Mouse (Mus musculus) embryonic facial prominence, embryonic 11.5 days (tissue): Measurements from ENCODE around the gene Lrrc8e. TPM values are rescaled to one million over a fixed set of nuclear protein-coding genes. Genes with fewer than 3 reads are reported as not detected.

Experiments
- ATAC-seq: fragments of 200-750 bp; cut with Nextera tagmentation; replicated peaks from 2 replicates; pipeline ENCODE4 v1.8.0; 2017; ENCODE audit warnings: low read depth; ENCODE audit not compliant: insufficient number of reproducible peaks, low FRiP score, low TSS enrichment
- DNase-seq: peaks from one replicate; pipeline ENCODE4 v3.0.0-alpha.2; 2015; ENCODE audit warnings: low spot score
- H3K27ac ChIP-seq: fragments of 300-500 bp; sonication (generic); replicated peaks from 2 replicates; pipeline ENCODE4 v1.5.1; 2014; ENCODE audit warnings: mild to moderate bottlenecking, low read depth, low read length, control low read depth
- H3K27me3 ChIP-seq: fragments of 300-500 bp; sonication (generic); 2 replicates; pipeline ENCODE4 v1.6.1; 2014; ENCODE audit warnings: mild to moderate bottlenecking, low read length, moderate library complexity, mixed read lengths; ENCODE audit not compliant: control insufficient read depth, insufficient read depth
- H3K36me3 ChIP-seq: fragments of 300-500 bp; sonication (generic); replicated peaks from 2 replicates; pipeline ENCODE4 v1.6.1; 2014; ENCODE audit warnings: low read depth, mild to moderate bottlenecking, low read length, moderate library complexity, mixed read lengths; ENCODE audit not compliant: control insufficient read depth, insufficient read depth
- H3K4me1 ChIP-seq: fragments of 300-500 bp; sonication (generic); 2 replicates; pipeline ENCODE4 v1.6.1; 2014; ENCODE audit warnings: low read length, mixed read lengths; ENCODE audit not compliant: control insufficient read depth, insufficient read depth
- H3K4me2 ChIP-seq: fragments of 300-500 bp; sonication (generic); 2 replicates; pipeline ENCODE4 v1.6.1; 2014; ENCODE audit warnings: low read depth, mild to moderate bottlenecking, control low read depth, low read length, moderate library complexity
- H3K4me3 ChIP-seq: fragments of 300-500 bp; sonication (generic); 2 replicates; pipeline ENCODE4 v1.5.1; 2014; ENCODE audit warnings: low read depth, low read length, control low read depth
- H3K9ac ChIP-seq: fragments of 300-500 bp; sonication (generic); replicated peaks from 2 replicates; pipeline ENCODE4 v1.6.1; 2014; ENCODE audit warnings: mild to moderate bottlenecking, control low read depth, low read length
- H3K9me3 ChIP-seq: fragments of 300-500 bp; sonication (generic); replicated peaks from 2 replicates; pipeline ENCODE4 v1.6.1; 2016; ENCODE audit warnings: mild to moderate bottlenecking, low read length, inconsistent platforms, mixed read lengths; ENCODE audit not compliant: control insufficient read depth
- WGBS: fragments of 180-500 bp; shearing (Covaris S2); extraction: QIAGEN DNeasy Blood & Tissue Kit; methylation state at CpG from one replicate; pipeline ENCODE4 v1.1.7; 2014; 5-methylcytosine and 5-hydroxymethylcytosine counted together
- polyA plus RNA-seq: library from polyadenylated mRNA; unstranded; fragments of >200 nt; fragmentation: Nextera tagmentation; extraction: Ambion mirVana; gene quantifications from 2 replicates; pipeline ENCODE4 v1.2.1, GENCODE M21; 2014

Lrrc8e gene
- polyA plus RNA-seq, 1 experiment from 2014 or later, result 0.32 TPM

DNA sequence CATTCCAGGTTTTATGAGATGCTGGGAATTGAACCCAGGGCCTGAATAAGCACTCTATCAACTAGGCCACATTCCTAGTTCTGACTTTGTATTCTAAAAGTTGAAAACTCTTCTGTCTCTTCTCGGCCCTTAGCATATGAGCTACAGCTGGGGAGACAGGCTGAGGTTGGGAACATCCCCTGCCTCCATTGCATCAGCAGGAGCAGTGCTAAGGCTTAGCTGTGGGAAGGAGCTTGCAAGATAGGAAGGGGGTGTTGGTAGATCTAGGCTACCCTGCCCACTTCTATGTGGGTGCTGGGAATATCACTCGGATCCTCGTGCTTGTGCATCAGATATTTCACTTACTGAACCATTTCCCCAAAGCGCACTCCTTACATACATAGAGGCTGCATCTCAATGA lies 1.3 kb downstream of the Lrrc8e start:
- Histone ChIP-seq H3K27ac (no peak overlapping the region), H3K27me3 (peaks cover 3% of the 10 kb centered on the region; the same call in 1 of the 2 replicates), H3K36me3 (no peaks in the 10 kb centered on the region), H3K4me1 (no peaks in the 10 kb centered on the region), H3K9ac (no peak overlapping the region), H3K9me3 (no peaks in the 10 kb centered on the region), H3K4me2 (no peak overlapping the region), H3K4me3 (no peak overlapping the region)
- WGBS, result 91% methylated on average over 4 of the region's 4 CpGs
- DNase-seq (no peak), ATAC-seq (no peak)

DNA sequence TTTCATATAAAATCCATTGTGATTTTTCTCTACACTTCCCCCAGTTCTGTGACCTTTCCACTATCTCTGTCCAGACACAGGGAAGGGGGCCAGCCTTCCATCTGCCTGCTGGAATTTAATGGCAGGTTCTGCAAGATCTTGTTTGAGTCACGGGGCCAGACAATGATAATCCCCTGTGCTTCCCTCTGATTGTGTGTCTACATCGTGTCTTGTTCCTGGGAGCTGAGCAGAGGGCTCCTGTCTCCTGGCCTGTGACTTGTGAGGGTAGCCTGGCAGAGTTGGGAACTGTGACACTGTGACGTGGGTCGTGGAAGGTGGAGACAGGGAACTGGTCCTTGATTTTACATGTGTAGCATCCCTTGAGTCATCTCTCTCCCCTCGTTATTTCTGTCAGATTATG lies 3.2 kb downstream of the Lrrc8e start:
- H3K9ac ChIP-seq, result no peak overlapping the region
- no peak overlapping the region for H3K27ac ChIP-seq
- H3K9me3 ChIP-seq, result no peaks in the 10 kb centered on the region
- no peak overlapping the region for H3K4me2 ChIP-seq
- H3K36me3 ChIP-seq, result no peaks in the 10 kb centered on the region
- no peaks in the 10 kb centered on the region for H3K4me1 ChIP-seq
- no peak for ATAC-seq
- 78% methylated on average over 5 of the region's 5 CpGs for WGBS
- DNase-seq, result no peak
- no peak overlapping the region for H3K4me3 ChIP-seq
- peaks cover 3% of the 10 kb centered on the region; the same call in 1 of the 2 replicates for H3K27me3 ChIP-seq

DNA sequence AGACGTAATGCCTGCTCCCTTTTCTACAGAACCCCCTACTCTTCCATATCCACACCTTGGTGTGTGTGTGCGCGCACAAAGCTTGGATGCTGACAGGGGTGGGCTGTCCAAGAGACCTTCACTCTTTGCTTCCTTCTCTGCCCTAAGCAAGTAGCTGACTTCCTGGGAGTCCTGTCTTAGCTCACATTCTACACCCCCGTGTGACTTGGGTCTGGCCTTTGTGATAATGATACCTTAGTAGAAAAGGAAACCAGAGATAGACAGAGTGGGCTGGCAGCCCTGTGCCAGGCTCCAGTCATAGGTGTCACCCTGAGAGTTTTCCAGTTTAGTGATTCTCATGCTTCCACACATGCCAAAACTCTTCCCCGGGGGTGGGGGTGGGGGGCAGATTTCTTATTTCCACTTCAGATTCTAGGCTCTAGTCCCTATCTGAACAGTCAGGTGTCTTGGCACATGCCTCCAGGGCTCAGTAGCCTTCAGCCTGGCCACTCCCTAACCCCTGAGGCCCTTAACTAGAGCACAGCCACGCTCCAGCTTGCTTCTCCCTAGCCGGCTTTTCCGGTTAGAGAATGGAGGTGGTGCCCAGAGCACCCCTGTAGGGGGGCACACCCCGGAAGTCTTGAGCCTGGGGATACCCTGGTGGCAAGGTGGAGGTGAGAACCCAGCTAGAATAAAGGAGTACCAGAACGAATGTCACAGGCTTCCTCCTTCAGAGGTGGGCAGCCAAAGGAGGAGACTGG lies 4.2 kb downstream of the Lrrc8e start:
- no peak for ATAC-seq
- no peak overlapping the region for H3K9ac ChIP-seq
- no peaks in the 10 kb centered on the region for H3K36me3 ChIP-seq
- no peak overlapping the region for H3K4me2 ChIP-seq
- no peak for DNase-seq
- H3K4me3 ChIP-seq, result no peak overlapping the region
- no peak overlapping the region for H3K27ac ChIP-seq
- H3K27me3 ChIP-seq, result peaks cover 3% of the 10 kb centered on the region; the same call in 1 of the 2 replicates
- H3K9me3 ChIP-seq, result no peaks in the 10 kb centered on the region
- H3K4me1 ChIP-seq, result no peaks in the 10 kb centered on the region
- WGBS, result 57% methylated on average over 10 of the region's 10 CpGs

DNA sequence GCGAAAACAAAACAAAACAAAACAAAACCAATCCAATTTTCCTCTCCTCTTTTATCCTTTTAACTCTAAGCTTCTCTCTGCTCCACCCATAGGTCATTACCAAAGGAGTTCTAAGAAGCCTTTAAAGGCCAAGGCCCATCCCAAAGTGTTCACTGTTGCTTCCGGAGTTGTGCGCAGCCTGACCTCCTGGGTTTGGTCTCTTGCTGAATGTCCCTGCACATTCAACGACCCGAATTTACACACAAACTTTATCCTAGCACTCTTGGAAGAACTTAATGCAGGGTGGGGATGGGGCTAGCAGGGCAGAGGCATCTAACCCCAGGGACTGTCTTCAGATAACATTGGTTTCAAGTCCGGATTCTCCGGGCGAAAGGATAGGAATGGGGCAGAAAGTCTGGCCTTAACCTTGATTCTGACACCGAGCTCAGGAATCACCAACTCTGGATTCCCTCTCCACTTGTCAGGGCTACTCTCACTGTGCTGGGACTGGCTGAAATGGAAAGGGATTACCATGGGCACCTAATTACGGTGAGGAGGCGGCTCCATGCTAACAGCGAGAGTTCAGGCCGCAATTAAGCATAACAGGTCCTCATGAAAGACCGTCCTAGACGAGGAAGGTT lies 11.3 kb downstream of the Lrrc8e start:
- ATAC-seq, result no peak; the same call in 1 of the 2 replicates
- WGBS, result 20% methylated on average over 15 of the region's 15 CpGs
- Histone ChIP-seq H3K36me3 (peaks cover under 1% of the 10 kb centered on the region), H3K9me3 (no peaks in the 10 kb centered on the region), H3K4me2 (peak overlapping the region; percentile 68), H3K4me1 (0 out of 2 replicates have a peak, but pooled peaks cover 3% of the 10 kb centered on the region), H3K27ac (peak overlapping the region; percentile 92), H3K4me3 (peak overlapping the region; percentile 57), H3K9ac (peak overlapping the region; percentile 82), H3K27me3 (no peaks in the 10 kb centered on the region)
- no peak for DNase-seq

DNA sequence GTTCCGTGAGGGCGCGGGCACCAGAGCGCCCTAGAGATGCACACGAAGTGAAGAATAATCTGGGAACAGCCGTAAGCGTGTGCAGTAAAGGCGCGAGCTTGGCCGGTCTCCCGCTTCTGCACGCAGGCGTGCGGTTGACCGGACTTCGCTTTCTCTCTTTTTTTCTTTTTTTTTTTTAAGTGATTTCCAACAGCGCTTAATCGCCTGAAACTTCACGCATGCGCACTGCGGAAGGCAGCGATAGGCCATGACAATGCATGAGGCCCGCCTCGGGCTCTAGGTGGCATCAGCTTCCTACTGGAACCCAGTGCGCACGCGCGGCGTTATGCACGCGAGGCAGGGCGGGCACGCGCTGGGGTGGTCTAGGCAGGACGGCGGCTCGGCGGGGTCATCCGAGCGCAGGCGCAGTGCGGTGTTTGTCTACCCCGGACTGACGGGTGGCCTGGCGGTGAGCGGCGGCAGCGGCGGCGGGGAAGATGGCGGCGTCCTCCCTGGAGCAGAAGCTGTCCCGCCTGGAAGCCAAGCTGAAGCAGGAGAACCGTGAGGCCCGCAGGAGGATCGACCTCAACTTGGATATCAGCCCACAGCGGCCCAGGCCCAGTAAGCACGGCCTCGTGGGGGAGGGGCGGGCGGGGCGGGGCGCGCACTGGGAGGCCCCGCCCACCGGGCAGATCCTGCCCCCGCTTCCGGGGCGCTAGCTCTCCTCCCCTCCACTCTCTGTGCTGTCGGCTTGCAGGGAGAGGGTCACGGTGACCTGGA lies 12.0 kb downstream of the Lrrc8e start, which contains the start of the genes Map2k7 and Gm49320:
Gene Map2k7, plus strand, starts transcription at position 307 of the 759 bp plus-strand sequence.
Gene Gm49320, plus strand, starts transcription at position 432 of the 759 bp plus-strand sequence.
- Histone ChIP-seq H3K9me3 (no peaks in the 10 kb centered on the region), H3K27me3 (no peaks in the 10 kb centered on the region), H3K36me3 (peaks cover 4% of the 10 kb centered on the region), H3K9ac (peak within 1 kb of the TSS; percentile 82), H3K4me2 (peak within 1 kb of the TSS; percentile 68), H3K4me1 (0 out of 2 replicates have a peak, but pooled peaks cover 3% of the 10 kb centered on the region), H3K27ac (peak within 1 kb of the TSS; percentile 92), H3K4me3 (peak within 1 kb of the TSS; percentile 57)
- WGBS, result under 1% methylated on average over 71 of the region's 71 CpGs
- ATAC-seq (peak; percentile 94), DNase-seq (peak; percentile 100)

DNA sequence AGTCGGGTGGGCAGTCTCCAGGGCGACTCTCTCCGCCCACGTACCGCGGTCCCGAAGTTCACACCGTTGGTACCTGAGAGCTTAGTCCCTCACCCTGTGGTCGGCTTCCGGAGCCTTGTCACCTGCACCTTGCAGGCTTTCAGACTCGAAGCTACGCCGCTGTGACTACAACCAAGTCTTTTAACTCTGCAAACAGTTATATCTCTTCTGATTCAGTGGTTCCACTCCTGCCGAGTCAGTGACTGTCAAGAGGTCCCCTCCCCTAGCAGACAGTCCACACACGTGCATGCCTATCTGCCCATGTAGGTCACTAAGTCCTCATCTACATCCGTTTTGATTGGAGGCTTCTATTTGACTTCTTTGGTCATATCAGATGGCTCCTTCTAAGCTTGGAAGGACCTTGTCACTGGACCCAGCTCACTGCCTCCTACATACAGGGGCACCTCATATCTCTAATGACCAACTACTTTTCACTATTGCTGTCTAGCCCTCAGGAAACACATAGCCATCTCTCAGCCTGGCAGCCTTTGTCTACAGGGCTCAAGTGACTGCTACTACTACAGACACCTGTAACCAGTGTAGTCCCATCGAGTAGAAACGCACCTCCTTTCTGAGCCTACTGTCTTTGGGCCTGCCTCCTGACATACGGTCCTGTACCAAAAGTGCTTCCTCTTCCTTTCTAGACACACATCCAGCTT lies 12.7 kb downstream of the Lrrc8e start:
- Histone ChIP-seq H3K4me1 (0 out of 2 replicates have a peak, but pooled peaks cover 3% of the 10 kb centered on the region), H3K9me3 (no peaks in the 10 kb centered on the region), H3K36me3 (peaks cover 4% of the 10 kb centered on the region), H3K27me3 (no peaks in the 10 kb centered on the region), H3K27ac (peak overlapping the region; percentile 71; the same call in 1 of the 2 replicates), H3K9ac (peak overlapping the region; percentile 82), H3K4me3 (peak overlapping the region; percentile 57), H3K4me2 (peak overlapping the region; percentile 68)
- DNase-seq, result no peak
- WGBS, result 15% methylated on average over 19 of the region's 19 CpGs
- ATAC-seq, result peak; percentile 21; the same call in 1 of the 2 replicates

DNA sequence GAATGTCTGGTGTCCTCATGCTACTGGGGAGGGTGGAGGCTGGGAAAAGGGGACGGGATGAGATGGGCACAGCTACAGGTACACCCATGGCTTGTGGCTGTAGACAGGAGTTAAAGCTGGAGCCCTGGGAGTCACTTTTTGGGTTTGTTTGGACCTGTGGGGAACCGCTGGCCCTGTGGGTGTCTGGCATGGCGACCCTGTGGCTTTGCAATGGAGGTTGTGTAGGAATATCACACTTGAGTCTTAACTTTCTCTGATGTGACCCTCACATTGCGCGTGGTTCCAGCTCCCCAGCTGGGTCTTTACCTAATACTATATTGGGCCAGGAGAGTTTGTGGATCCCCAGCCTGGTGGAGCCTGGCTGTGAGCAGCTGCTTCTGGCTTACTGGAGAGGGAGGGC lies 18.4 kb downstream of the Lrrc8e start:
- H3K27me3 ChIP-seq, result no peaks in the 10 kb centered on the region
- peaks cover 8% of the 10 kb centered on the region for H3K36me3 ChIP-seq
- no peak overlapping the region for H3K4me3 ChIP-seq
- H3K4me2 ChIP-seq, result no peak overlapping the region
- H3K4me1 ChIP-seq, result peaks cover 12% of the 10 kb centered on the region
- no peak overlapping the region for H3K9ac ChIP-seq
- no peaks in the 10 kb centered on the region for H3K9me3 ChIP-seq
- H3K27ac ChIP-seq, result no peak overlapping the region
- 96% methylated on average over 5 of the region's 5 CpGs for WGBS
- no peak for ATAC-seq
- no peak for DNase-seq
